Mouse (Mus musculus) spleen, adult 2 months (tissue): ENCODE data around the gene Gng8.

ENCODE experiments used
- CTCF ChIP-seq: fragments of 200-500 bp; IDR thresholded peaks from 2 replicates; pipeline ENCODE4 v1.5.1; 2011; ENCODE audit warnings: mild to moderate bottlenecking, inconsistent platforms; ENCODE audit not compliant: insufficient read depth, insufficient read length, insufficient replicate concordance; ENCODE audit errors: extremely low read depth
- POLR2A ChIP-seq: fragments of 200-500 bp; IDR thresholded peaks from 2 replicates; pipeline ENCODE4 v1.6.1; 2011; ENCODE audit warnings: low read depth, low read length, inconsistent platforms

GRCm38 (mm10) chr7:16875310-16875325, 16.5 kb upstream of the Gng8 start, which contains the start of gene Dact3:
- TF ChIP-seq CTCF (no peak), POLR2A (no peak)
